Mouse (Mus musculus): ENCODE data around the gene Tmem101.

Tmem101 gene

DNA sequence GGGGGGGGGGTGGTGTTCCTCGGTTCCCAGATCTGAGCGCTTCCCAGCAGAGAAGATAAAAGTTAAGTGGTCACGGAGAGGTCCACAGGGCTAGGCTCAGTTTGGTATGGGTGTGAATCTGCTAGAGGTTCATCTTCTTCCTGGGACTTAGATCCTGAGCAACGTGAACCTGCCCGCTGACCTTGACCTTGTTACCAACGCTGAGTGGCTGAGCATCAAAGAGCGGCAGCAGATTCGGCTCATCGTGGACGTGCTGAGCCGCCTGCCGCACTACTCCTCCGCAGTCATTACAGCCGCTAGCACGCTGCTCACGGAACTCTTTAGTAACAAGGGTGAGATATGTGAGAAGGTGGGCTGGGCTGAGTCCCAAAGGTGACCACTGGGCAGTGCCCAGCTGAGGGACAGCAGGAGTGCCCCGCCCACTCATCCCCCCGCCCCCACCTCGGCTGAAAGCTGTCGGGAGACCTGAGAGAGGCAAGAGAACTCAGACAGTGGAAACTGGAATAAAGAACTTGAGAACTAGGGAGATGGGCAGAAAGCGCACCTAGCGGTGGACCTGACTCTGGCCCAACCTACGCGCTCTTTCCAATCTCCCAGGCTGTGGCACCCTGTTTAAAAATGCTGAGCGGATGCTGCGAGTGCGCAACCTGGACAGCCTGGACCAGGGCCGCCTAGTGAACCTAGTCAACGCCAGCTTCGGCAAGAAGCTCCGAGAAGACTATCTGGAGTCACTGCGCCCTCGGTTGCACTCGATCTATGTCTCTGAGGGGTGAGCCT, 8.8 kb downstream of the Tmem101 start:
- peak in 1 of 2 experiments; percentile 29 for DNase-seq

GRCm38 (mm10) chr11:102146531-102146930, 9.7 kb downstream of the Tmem101 start:
- no peak for DNase-seq

GRCm38 (mm10) chr11:102146005-102146404, 10.2 kb downstream of the Tmem101 start:
- DNase-seq, result peak in 1 of 2 experiments; percentile 25

- peak; percentile 28 to 53 for DNase-seq
These were observed 10.7 kb downstream of the Tmem101 start, which contains the start of gene Nags for GRCm38 (mm10) chr11:102145471-102146001. Gene Nags (plus strand): TSS chr11:102145513.

GRCm38 (mm10) chr11:102144957-102145470, 11.2 kb downstream of the Tmem101 start:
- DNase-seq, result no peak

- DNase-seq, result no peak
These were observed 13.8 kb downstream of the Tmem101 start for GRCm38 (mm10) chr11:102142355-102142754.

- peak; percentile 73 for DNase-seq
These were observed 15.7 kb downstream of the Tmem101 start for GRCm38 (mm10) chr11:102140508-102140907.

- peak; percentile 77 to 83 for DNase-seq
These were observed 17.8 kb downstream of the Tmem101 start for GRCm38 (mm10) chr11:102138447-102138740.

DNA sequence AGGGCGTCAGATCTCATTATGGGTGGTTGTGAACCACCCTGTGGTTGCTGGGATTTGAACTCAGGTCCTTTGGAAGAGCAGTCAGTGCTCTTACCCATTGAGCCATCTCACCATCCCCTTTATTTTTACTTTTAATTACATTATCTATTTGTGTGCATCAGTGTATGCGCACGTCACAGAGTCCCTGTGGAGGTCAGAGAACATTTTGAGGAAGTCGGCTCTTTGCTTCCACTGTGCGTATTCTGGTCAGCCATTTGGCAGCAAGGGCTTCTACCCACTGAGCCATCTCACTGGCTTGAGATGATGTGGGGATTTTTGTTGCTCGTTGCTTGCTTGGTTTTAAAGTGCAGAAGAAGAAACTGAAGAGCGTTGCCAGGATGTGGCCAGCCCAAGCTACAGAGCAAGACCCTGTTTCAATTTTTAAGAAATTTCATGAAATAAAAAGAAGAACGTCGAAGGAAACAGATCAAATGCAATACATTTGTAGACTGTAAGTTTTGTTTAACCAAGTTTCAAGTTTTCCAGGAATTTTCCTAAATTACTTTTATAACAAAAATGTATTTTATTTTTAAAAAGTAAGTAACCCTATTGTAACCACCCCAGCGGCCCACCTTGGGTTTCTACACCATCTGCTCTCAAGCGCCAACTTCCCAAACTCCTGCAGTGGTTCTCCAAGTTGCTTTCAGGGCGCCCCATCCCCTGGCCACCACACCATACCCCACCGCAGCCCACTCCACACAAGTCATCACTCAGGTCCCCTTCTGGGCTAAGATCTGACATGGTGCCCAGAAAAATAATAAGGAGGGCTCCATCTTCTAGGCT, 18.4 kb downstream of the Tmem101 start:
- no peak for DNase-seq

DNA sequence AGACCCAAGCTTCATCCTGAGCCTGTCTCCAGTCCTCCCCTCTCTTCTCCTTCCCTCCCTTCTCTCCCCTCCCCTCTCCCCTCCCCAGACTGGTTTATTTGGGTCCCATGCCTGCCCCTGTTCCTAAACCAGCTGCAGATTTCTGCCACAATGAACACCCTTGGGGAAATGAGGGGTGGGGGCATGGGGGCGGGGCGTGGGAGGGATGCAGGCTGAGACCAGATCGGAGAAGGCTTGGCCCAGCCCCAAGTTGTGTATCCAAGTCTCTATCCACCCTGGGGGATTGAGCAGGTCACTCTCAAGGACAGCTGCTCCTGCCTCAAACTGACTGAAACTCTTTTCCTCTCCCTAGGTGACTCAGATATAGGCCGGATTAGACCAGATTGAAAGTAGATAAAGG, 21.7 kb downstream of the Tmem101 start:
- no peak for DNase-seq

GRCm38 (mm10) chr11:102117386-102117785, 38.8 kb downstream of the Tmem101 start:
- no peak for DNase-seq

DNA sequence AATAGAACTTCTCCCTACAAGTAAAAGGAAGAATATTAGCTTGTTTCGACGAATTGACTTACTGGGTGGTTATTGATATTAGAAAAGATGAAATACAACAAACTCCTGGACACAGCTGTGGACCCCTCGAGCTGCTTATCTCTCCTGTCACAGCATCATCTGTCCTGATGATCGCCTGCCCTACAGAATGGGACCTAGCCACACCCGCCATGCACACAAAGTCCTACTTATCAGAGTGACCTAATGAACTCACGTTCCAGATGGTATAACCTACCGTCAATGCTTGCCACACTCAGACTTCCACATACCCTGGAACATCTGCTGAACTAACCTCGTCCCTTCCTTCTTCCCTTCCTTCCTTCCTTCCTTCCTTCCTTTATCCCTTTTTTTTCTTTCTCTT, 40.0 kb downstream of the Tmem101 start:
- DNase-seq, result no peak

DNA sequence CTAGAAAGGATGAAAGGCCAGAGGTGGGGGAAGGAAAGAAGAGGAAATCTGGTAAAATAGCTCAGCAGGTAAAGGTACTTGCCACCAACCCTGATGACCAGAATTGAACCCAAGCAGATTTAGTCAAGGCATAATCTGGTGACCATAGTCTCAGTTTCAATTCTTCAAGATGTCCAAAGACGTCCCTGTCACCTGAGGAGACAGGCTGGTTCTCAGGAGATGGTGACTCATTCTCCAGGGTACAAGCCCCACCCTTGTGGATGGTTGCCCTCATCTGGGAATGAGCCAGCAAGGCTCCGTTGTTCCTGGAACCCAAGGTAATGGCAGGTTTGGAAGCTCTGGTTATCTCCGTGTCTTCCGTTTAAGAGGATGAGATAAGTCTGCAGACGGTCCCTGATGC, 44.6 kb downstream of the Tmem101 start:
- DNase-seq, result no peak

GRCm38 (mm10) chr11:102107732-102108131, 48.5 kb downstream of the Tmem101 start, which contains the start of gene Pyy:
Gene Pyy (minus strand): TSS chr11:102107832.
- DNase-seq, result no peak

DNA sequence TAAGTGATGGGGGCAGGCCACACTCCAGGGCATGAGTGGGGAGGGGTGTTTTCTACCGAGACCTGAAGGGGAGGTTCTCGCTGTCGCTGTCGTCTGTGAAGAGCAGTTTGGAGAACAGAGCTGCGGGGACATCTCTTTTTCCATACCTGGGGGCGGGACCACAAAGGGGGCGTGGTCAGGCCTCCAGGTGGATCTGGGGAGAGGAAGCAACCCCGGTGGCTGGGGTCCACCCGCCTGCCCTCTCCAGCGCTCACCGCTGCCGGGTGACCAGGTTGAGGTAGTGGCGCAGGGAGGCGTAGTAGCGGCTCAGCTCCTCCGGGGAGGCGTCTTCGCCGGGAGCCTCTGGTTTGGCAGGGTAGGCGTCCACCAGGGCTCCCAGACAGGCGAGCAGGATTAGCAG, 49.3 kb downstream of the Tmem101 start:
- peak; percentile 38 to 41 for DNase-seq
